Mouse (Mus musculus) liver, embryonic 14.5 days (tissue): Measurements from ENCODE around the gene Nek7. TPM values are rescaled to one million over a fixed set of nuclear protein-coding genes. Genes with fewer than 3 reads are reported as not detected.

ENCODE experiments used
- ATAC-seq: fragments of 200-750 bp; cut with Nextera tagmentation; 2 replicates; pipeline ENCODE4 v1.8.0; 2017; ENCODE audit warnings: moderate number of reproducible peaks, mild to moderate bottlenecking, moderate library complexity; ENCODE audit not compliant: insufficient read depth
- DNase-seq, 3 experiments: peaks; one replicate each; pipeline ENCODE4 v3.0.0-alpha.2; 2012 to 2013; ENCODE audit warnings: low read depth in 3 of 3, low spot score in 3 of 3
- H3K27ac ChIP-seq: fragments of 300-500 bp; sonication (generic); 2 replicates; pipeline ENCODE4 v1.5.1; 2014; ENCODE audit warnings: moderate library complexity, mild to moderate bottlenecking, control low read depth, inconsistent platforms
- H3K27me3 ChIP-seq: fragments of 300-500 bp; sonication (generic); 2 replicates; pipeline ENCODE4 v1.6.1; 2014; ENCODE audit warnings: mild to moderate bottlenecking, low read length, moderate library complexity; ENCODE audit not compliant: control insufficient read depth, insufficient read depth
- H3K36me3 ChIP-seq: fragments of 300-500 bp; sonication (generic); replicated peaks from 2 replicates; pipeline ENCODE4 v1.6.1; 2014; ENCODE audit warnings: low read depth; ENCODE audit not compliant: control insufficient read depth, insufficient read depth
- H3K4me1 ChIP-seq, 2 experiments: fragments of 200-500 bp in 1 of 2; fragments of 300-500 bp in 1 of 2; sonication (generic) in 1 of 2; replicated peaks; 2 replicates each; pipeline ENCODE4 v1.6.1; 2012 to 2014; ENCODE audit warnings: antibody characterized with exemption in 1 of 2, inconsistent platforms in 1 of 2, low read length in 1 of 2; ENCODE audit not compliant: control insufficient read depth in 2 of 2, insufficient read depth in 2 of 2
- H3K4me2 ChIP-seq: fragments of 300-500 bp; sonication (generic); 2 replicates; pipeline ENCODE4 v1.6.1; 2014; ENCODE audit warnings: low read depth, mild to moderate bottlenecking, control low read depth, moderate library complexity
- H3K4me3 ChIP-seq, 2 experiments: fragments of 200-500 bp in 1 of 2; fragments of 300-500 bp in 1 of 2; sonication (generic) in 1 of 2; 2 replicates each; pipeline ENCODE4 v1.5.1; 2012 to 2014; ENCODE audit warnings: low read depth in 2 of 2, low read length in 2 of 2, mild to moderate bottlenecking in 2 of 2, control low read depth in 1 of 2, inconsistent platforms in 1 of 2, moderate library complexity in 1 of 2; ENCODE audit not compliant: insufficient read depth in 1 of 2
- H3K9ac ChIP-seq: fragments of 300-500 bp; sonication (generic); replicated peaks from 2 replicates; pipeline ENCODE4 v1.6.1; 2014; ENCODE audit warnings: mild to moderate bottlenecking, control low read depth, moderate library complexity
- H3K9me3 ChIP-seq: fragments of 300-500 bp; sonication (generic); 2 replicates; pipeline ENCODE4 v1.6.1; 2016; ENCODE audit warnings: low read length, mixed read lengths; ENCODE audit not compliant: control insufficient read depth
- CTCF ChIP-seq: IDR thresholded peaks from 2 replicates; pipeline ENCODE4 v1.5.1; 2016; ENCODE audit warnings: antibody characterized with exemption, low read depth, control low read depth
- EP300 ChIP-seq: IDR thresholded peaks from 2 replicates; pipeline ENCODE4 v1.6.1; 2016; ENCODE audit warnings: antibody characterized with exemption, low read depth
- WGBS: fragments of 180-500 bp; shearing (Covaris S2); extraction: QIAGEN DNeasy Blood & Tissue Kit; methylation state at CpG from one replicate; pipeline ENCODE4 v1.1.7; 2014; ENCODE audit not compliant: insufficient replicate concordance; 5-methylcytosine and 5-hydroxymethylcytosine counted together
- polyA plus RNA-seq, 2 experiments: library from polyadenylated mRNA; depleted of rRNA in 1 of 2; stranded (reverse) in 1 of 2; unstranded in 1 of 2; fragments of >200 nt; fragmentation: Nextera tagmentation in 1 of 2; extraction: Ambion mirVana in 1 of 2; gene quantifications; 2 replicates each; pipeline versions ENCODE4 v1.2.1 to v1.2.3; 2012 to 2014

Nek7 gene
- polyA plus RNA-seq, 2 experiments, result 5.5 to 13.2 TPM

GRCm38 (mm10) chr1:138571038-138571441 is 48.9 kb downstream of the Nek7 start:
- no peak for DNase-seq
- H3K36me3 ChIP-seq, result no peaks in the 10 kb centered on the region
- no peaks in the 10 kb centered on the region for H3K9me3 ChIP-seq
- peaks cover 2 to 14% of the 10 kb centered on the region in 2 experiments; a peak in 2 of 4 replicates for H3K4me1 ChIP-seq
- H3K9ac ChIP-seq, result no peak overlapping the region
- TF ChIP-seq CTCF (no peak), EP300 (no peak)
- 53% methylated on average over 2 of the region's 2 CpGs for WGBS
- no peak for ATAC-seq
- H3K4me2 ChIP-seq, result no peak overlapping the region
- no peak overlapping the region for H3K27ac ChIP-seq
- no peaks in the 10 kb centered on the region for H3K27me3 ChIP-seq
- H3K4me3 ChIP-seq, result no peak overlapping the region

GRCm38 (mm10) chr1:138568434-138569232 is 51.3 kb downstream of the Nek7 start:
- 64% methylated on average over 6 of the region's 6 CpGs for WGBS
- ATAC-seq (no peak), DNase-seq (no peak)
- Histone ChIP-seq H3K9me3 (no peaks in the 10 kb centered on the region), H3K4me1 (peaks cover 2 to 19% of the 10 kb centered on the region in 2 experiments; a peak in 2 of 4 replicates), H3K9ac (no peak overlapping the region), H3K27ac (no peak overlapping the region), H3K27me3 (no peaks in the 10 kb centered on the region), H3K36me3 (no peaks in the 10 kb centered on the region), H3K4me3 (no peak overlapping the region), H3K4me2 (no peak overlapping the region)
- TF ChIP-seq EP300, result no peak
- TF ChIP-seq CTCF, result no peak

- no peak for TF ChIP-seq CTCF
- TF ChIP-seq EP300, result no peak
- Histone ChIP-seq H3K36me3 (no peaks in the 10 kb centered on the region), H3K4me1 (peaks cover 2 to 19% of the 10 kb centered on the region in 2 experiments; a peak in 2 of 4 replicates), H3K4me3 (no peak overlapping the region), H3K9ac (no peak overlapping the region), H3K27me3 (no peaks in the 10 kb centered on the region), H3K9me3 (no peaks in the 10 kb centered on the region), H3K4me2 (no peak overlapping the region), H3K27ac (no peak overlapping the region)
- DNase-seq (no peak), ATAC-seq (no peak)
- WGBS, result 68% methylated on average over 9 of the region's 9 CpGs
Observed at GRCm38 (mm10) chr1:138567946-138568345, 52.0 kb downstream of the Nek7 start.

GRCm38 (mm10) chr1:138564677-138565076 is 55.3 kb downstream of the Nek7 start:
- ATAC-seq, result peak; percentile 86
- 25% methylated on average over 6 of the region's 6 CpGs for WGBS
- no peak for TF ChIP-seq CTCF
- TF ChIP-seq EP300, result 0 out of 2 replicates have a peak, but pooled peaks have one; percentile 55

GRCm38 (mm10) chr1:138560733-138561132 is 59.2 kb downstream of the Nek7 start:
- no peak for ATAC-seq
- TF ChIP-seq EP300 (no peak), CTCF (no peak)
- no peak overlapping the region for H3K9ac ChIP-seq
- no peaks in the 10 kb centered on the region for H3K36me3 ChIP-seq
- H3K27me3 ChIP-seq, result no peaks in the 10 kb centered on the region
- H3K4me1 ChIP-seq, result peaks cover 0 to 5% of the 10 kb centered on the region in 2 experiments; a peak in 1 of 4 replicates
- H3K9me3 ChIP-seq, result no peaks in the 10 kb centered on the region
- 88% methylated on average over 12 of the region's 12 CpGs for WGBS
- no peak overlapping the region for H3K4me2 ChIP-seq
- no peak overlapping the region for H3K27ac ChIP-seq
- H3K4me3 ChIP-seq, result no peak overlapping the region
- DNase-seq, result no peak

More at GRCm38 (mm10) chr1:138564677-138565076, 55.3 kb downstream of the Nek7 start:
- no peak overlapping the region for H3K4me3 ChIP-seq
- no peak overlapping the region for H3K9ac ChIP-seq
- no peaks in the 10 kb centered on the region for H3K9me3 ChIP-seq
- no peaks in the 10 kb centered on the region for H3K36me3 ChIP-seq
- peaks cover 0 to 5% of the 10 kb centered on the region in 2 experiments; a peak in 1 of 4 replicates for H3K4me1 ChIP-seq
- no peak overlapping the region for H3K27ac ChIP-seq
- H3K4me2 ChIP-seq, result no peak overlapping the region
- H3K27me3 ChIP-seq, result no peaks in the 10 kb centered on the region
- peak; percentile 7 to 19 (median 15) for DNase-seq
